ENCODE assay signal across 8 mouse cellular contexts in genomic region chr7:92876538-92876937, GRCm38 (mm10). TPM values are rescaled to one million over a fixed set of nuclear protein-coding genes. Genes with fewer than 3 reads are reported as not detected.
DNase-seq lines count a peak whose midpoint lies in the region; ATAC-seq and TF ChIP-seq lines count a peak whose summit lies in the region.

No protein-coding gene starts in this region.

- H3K4me1 ChIP-seq in lung, embryonic 14.5 days (ENCODE audit: insufficient read depth), result peaks cover 9% of the 10 kb centered on the region; the same call in 1 of the 2 replicates
- peaks cover 13% of the 10 kb centered on the region for H3K4me1 ChIP-seq in embryonic facial prominence, embryonic 13.5 days
- peaks cover 6% of the 10 kb centered on the region; the same call in 1 of the 2 replicates for H3K4me1 ChIP-seq in kidney, postnatal 0 days (replicated peaks; ENCODE audit: insufficient read depth, low read length)
- H3K4me1 ChIP-seq in neural tube, embryonic 14.5 days (ENCODE audit: control insufficient read depth, insufficient read depth, low read length), result peaks cover 4% of the 10 kb centered on the region; the same call in 1 of the 2 replicates

- no peaks in the 10 kb centered on the region for H3K9me3 ChIP-seq in lung, embryonic 14.5 days (ENCODE audit: low read depth, low read length)
- H3K9me3 ChIP-seq in embryonic facial prominence, embryonic 13.5 days, result no peaks in the 10 kb centered on the region
- H3K9me3 ChIP-seq in kidney, postnatal 0 days (replicated peaks; ENCODE audit: low read length), result no peaks in the 10 kb centered on the region
- no peaks in the 10 kb centered on the region for H3K9me3 ChIP-seq in neural tube, embryonic 14.5 days (ENCODE audit: control insufficient read depth, low read length)

- H3K9ac ChIP-seq in lung, embryonic 14.5 days, result peak overlapping the region; percentile 54
- peak overlapping the region; percentile 54; the same call in 1 of the 2 replicates for H3K9ac ChIP-seq in embryonic facial prominence, embryonic 13.5 days
- H3K9ac ChIP-seq in kidney, postnatal 0 days (ENCODE audit: low read depth, low read length), result peak overlapping the region; percentile 52; the same call in 1 of the 2 replicates
- no peak overlapping the region for H3K9ac ChIP-seq in neural tube, embryonic 14.5 days (replicated peaks; ENCODE audit: low read depth, low read length)

- no peaks in the 10 kb centered on the region for H3K27me3 ChIP-seq in lung, embryonic 14.5 days (ENCODE audit: insufficient read depth, low read length)
- no peaks in the 10 kb centered on the region for H3K27me3 ChIP-seq in embryonic facial prominence, embryonic 13.5 days
- H3K27me3 ChIP-seq in kidney, postnatal 0 days (ENCODE audit: insufficient read depth, low read length), result no peaks in the 10 kb centered on the region
- no peaks in the 10 kb centered on the region for H3K27me3 ChIP-seq in neural tube, embryonic 14.5 days (ENCODE audit: control insufficient read depth, insufficient read depth, low read length)

- peak overlapping the region; percentile 73; the same call in 1 of the 2 replicates for H3K27ac ChIP-seq in lung, embryonic 14.5 days (ENCODE audit: low read depth)
- peak overlapping the region; percentile 88 for H3K27ac ChIP-seq in embryonic facial prominence, embryonic 13.5 days
- H3K27ac ChIP-seq in kidney, postnatal 0 days, result peak overlapping the region; percentile 86
- H3K27ac ChIP-seq in neural tube, embryonic 14.5 days (ENCODE audit: low read depth, low read length), result no peak overlapping the region; the same call in 1 of the 2 replicates

- H3K4me2 ChIP-seq in lung, embryonic 14.5 days, result peak overlapping the region; percentile 77
- H3K4me2 ChIP-seq in embryonic facial prominence, embryonic 13.5 days, result peak overlapping the region; percentile 73
- peak overlapping the region; percentile 68 for H3K4me2 ChIP-seq in kidney, postnatal 0 days (ENCODE audit: low read length)
- H3K4me2 ChIP-seq in neural tube, embryonic 14.5 days (ENCODE audit: low read depth, low read length), result peak overlapping the region; percentile 24; the same call in 1 of the 2 replicates

- peak overlapping the region; percentile 63 for H3K4me3 ChIP-seq in lung, embryonic 14.5 days (ENCODE audit: low read depth, low read length)
- peak overlapping the region; percentile 69 for H3K4me3 ChIP-seq in embryonic facial prominence, embryonic 13.5 days
- peak overlapping the region; percentile 32 for H3K4me3 ChIP-seq in kidney, postnatal 0 days (replicated peaks; ENCODE audit: low read depth, low read length)
- H3K4me3 ChIP-seq in neural tube, embryonic 14.5 days (ENCODE audit: low read depth, low read length), result 0 out of 2 replicates have a peak overlapping the region, but pooled peaks have one; percentile 13

- no peaks in the 10 kb centered on the region for H3K36me3 ChIP-seq in lung, embryonic 14.5 days (ENCODE audit: insufficient read depth)
- no peaks in the 10 kb centered on the region for H3K36me3 ChIP-seq in embryonic facial prominence, embryonic 13.5 days
- H3K36me3 ChIP-seq in kidney, postnatal 0 days (ENCODE audit: insufficient read depth, low read length), result no peaks in the 10 kb centered on the region
- H3K36me3 ChIP-seq in neural tube, embryonic 14.5 days (ENCODE audit: control insufficient read depth, insufficient read depth, low read length), result no peaks in the 10 kb centered on the region

- no peak for ATAC-seq in lung, embryonic 14.5 days (ENCODE audit: insufficient read depth)
- no peak for ATAC-seq in embryonic facial prominence, embryonic 13.5 days (ENCODE audit: insufficient number of reproducible peaks, insufficient read depth, low FRiP score, low TSS enrichment, low read depth)
- ATAC-seq in kidney, postnatal 0 days (replicated peaks; ENCODE audit: low FRiP score, low read depth), result no peak
- no peak for ATAC-seq in neural tube, embryonic 14.5 days (ENCODE audit: low read depth)

- no peak for TF ChIP-seq CTCF in lung, embryonic 14.5 days (IDR thresholded peaks at IDR 0.05; ENCODE audit: low read depth)
- TF ChIP-seq CTCF in kidney, postnatal 0 days (IDR thresholded peaks at IDR 0.05; ENCODE audit: low read depth), result no peak

- DNase-seq in lung, embryonic 14.5 days, result peak; percentile 70
- no peak for DNase-seq in lung, postnatal 4 days
- peak; percentile 92 for DNase-seq in kidney, postnatal 0 days (ENCODE audit: low spot score)
- DNase-seq in ovary, postnatal 10 days (ENCODE audit: low spot score), result no peak
- no peak for DNase-seq in spleen, adult 18-20 months
- no peak for DNase-seq in right cerebral cortex, postnatal 36 days (ENCODE audit: low spot score in 2 of 2)

- 21% methylated on average over 7 of the region's 7 CpGs for WGBS in lung, embryonic 14.5 days
- 16% methylated on average over 7 of the region's 7 CpGs for WGBS in embryonic facial prominence, embryonic 13.5 days
- 6% methylated on average over 7 of the region's 7 CpGs for WGBS in kidney, postnatal 0 days
- WGBS in neural tube, embryonic 14.5 days, result 35% methylated on average over 7 of the region's 7 CpGs

RNA-seq across cellular contexts. Expression of gene Prcp, which starts 2.3 kb away (rescaled TPM):
- polyA plus RNA-seq in lung, embryonic 14.5 days (2014; fragmentation: Nextera tagmentation; extraction: Ambion mirVana), result 42.2 and 44.2 TPM in 2 replicates
- 30.9 and 32.2 TPM in 2 replicates for polyA plus RNA-seq in embryonic facial prominence, embryonic 13.5 days (2015; fragmentation: Nextera tagmentation; extraction: Ambion mirVana)
- polyA plus RNA-seq in kidney, postnatal 0 days (2015; fragmentation: Nextera tagmentation; extraction: Ambion mirVana), result 21.9 and 24.6 TPM in 2 replicates
- polyA plus RNA-seq in neural tube, embryonic 14.5 days (2014; fragmentation: Nextera tagmentation; extraction: Ambion mirVana), result 14.4 and 20.7 TPM in 2 replicates

RNA-seq across cellular contexts. Expression of gene Ddias, which starts 2.5 kb away (rescaled TPM):
- polyA plus RNA-seq in lung, embryonic 14.5 days (2014; fragmentation: Nextera tagmentation; extraction: Ambion mirVana), result 20.7 and 22.2 TPM in 2 replicates
- polyA plus RNA-seq in embryonic facial prominence, embryonic 13.5 days (2015; fragmentation: Nextera tagmentation; extraction: Ambion mirVana), result 11.6 and 14.3 TPM in 2 replicates
- polyA plus RNA-seq in kidney, postnatal 0 days (2015; fragmentation: Nextera tagmentation; extraction: Ambion mirVana), result 6.2 and 7.2 TPM in 2 replicates
- polyA plus RNA-seq in neural tube, embryonic 14.5 days (2014; fragmentation: Nextera tagmentation; extraction: Ambion mirVana), result 3.7 and 4.1 TPM in 2 replicates

Comparison
In these comparisons a context has a peak if more than half of its experiments do, and no peak if none do; other contexts are left out.
1. DNase-seq: peak in lung, embryonic 14.5 days (single experiment) and kidney, postnatal 0 days (single experiment); none in lung, postnatal 4 days (0 of 2), ovary, postnatal 10 days (single experiment), spleen, adult 18-20 months (0 of 2) and right cerebral cortex, postnatal 36 days (0 of 2).
2. H3K4me2 ChIP-seq: peak in every context shown above with its lines; median percentile 77 in lung, embryonic 14.5 days; 73 in embryonic facial prominence, embryonic 13.5 days; 68 in kidney, postnatal 0 days; 24 in neural tube, embryonic 14.5 days.
3. H3K4me3 ChIP-seq: peak in every context shown above with its lines; median percentile 69 in embryonic facial prominence, embryonic 13.5 days; 63 in lung, embryonic 14.5 days; 32 in kidney, postnatal 0 days; 13 in neural tube, embryonic 14.5 days.